Mouse (Mus musculus) neural tube, embryonic 13.5 days (tissue): ENCODE data around the gene Ankrd54. TPM values are rescaled to one million over a fixed set of nuclear protein-coding genes. Genes with fewer than 3 reads are reported as not detected.
A peak's percentile ranks its signal among the peaks of the same experiment; 100 is the strongest.

ENCODE experiments used
- ATAC-seq: fragments of 200-750 bp; cut with Nextera tagmentation; 2 replicates; pipeline ENCODE4 v1.8.0; 2017; ENCODE audit warnings: low read depth, mild to moderate bottlenecking, moderate TSS enrichment, moderate library complexity
- H3K27ac ChIP-seq: fragments of 300-500 bp; sonication (generic); replicated peaks from 2 replicates; pipeline ENCODE4 v1.5.1; 2015; ENCODE audit warnings: moderate library complexity, mild to moderate bottlenecking, inconsistent platforms
- H3K27me3 ChIP-seq: fragments of 300-500 bp; sonication (generic); 2 replicates; pipeline ENCODE4 v1.6.1; 2015; ENCODE audit warnings: mild to moderate bottlenecking, inconsistent platforms
- H3K36me3 ChIP-seq: fragments of 300-500 bp; sonication (generic); 2 replicates; pipeline ENCODE4 v1.6.1; 2015; ENCODE audit warnings: mild to moderate bottlenecking, inconsistent platforms
- H3K4me1 ChIP-seq: fragments of 300-500 bp; sonication (generic); replicated peaks from 2 replicates; pipeline ENCODE4 v1.6.1; 2015; ENCODE audit warnings: inconsistent platforms
- H3K4me2 ChIP-seq: fragments of 300-500 bp; sonication (generic); 2 replicates; pipeline ENCODE4 v1.6.1; 2015; ENCODE audit warnings: inconsistent platforms, mild to moderate bottlenecking, moderate library complexity
- H3K4me3 ChIP-seq: fragments of 300-500 bp; sonication (generic); 2 replicates; pipeline ENCODE4 v1.5.1; 2015; ENCODE audit warnings: mild to moderate bottlenecking, inconsistent platforms
- H3K9ac ChIP-seq: fragments of 300-500 bp; sonication (generic); 2 replicates; pipeline ENCODE4 v1.6.1; 2015; ENCODE audit warnings: moderate library complexity, mild to moderate bottlenecking, inconsistent platforms
- H3K9me3 ChIP-seq: fragments of 300-500 bp; sonication (generic); 2 replicates; pipeline ENCODE4 v1.6.1; 2016; ENCODE audit warnings: inconsistent platforms
- WGBS: fragments of 180-500 bp; shearing (Covaris S2); methylation state at CpG from one replicate; pipeline ENCODE4 v1.1.7; 2015; 5-methylcytosine and 5-hydroxymethylcytosine counted together
- polyA plus RNA-seq: library from polyadenylated mRNA; unstranded; fragments of >200 nt; fragmentation: Nextera tagmentation; extraction: Ambion mirVana; gene quantifications from 2 replicates; pipeline ENCODE4 v1.2.1, GENCODE M21; 2015

Gene Ankrd54
- polyA plus RNA-seq, 1 experiment from 2014 or later = 52.9 TPM

GRCm38 (mm10) chr15:79099456-79099855 lies 36.8 kb upstream of the Ankrd54 start:
- no peak overlapping the region for H3K4me2 ChIP-seq
- H3K9me3 ChIP-seq = no peaks in the 10 kb centered on the region
- H3K27me3 ChIP-seq = no peaks in the 10 kb centered on the region
- H3K4me1 ChIP-seq = 0 out of 2 replicates have a peak, but pooled peaks cover 16% of the 10 kb centered on the region
- peaks cover 17% of the 10 kb centered on the region for H3K36me3 ChIP-seq
- ATAC-seq = no peak
- no peak overlapping the region for H3K9ac ChIP-seq
- H3K27ac ChIP-seq = no peak overlapping the region
- no peak overlapping the region for H3K4me3 ChIP-seq
- WGBS = 75% methylated on average over 4 of the region's 4 CpGs

GRCm38 (mm10) chr15:79098868-79099267 lies 36.2 kb upstream of the Ankrd54 start:
- Histone ChIP-seq H3K9ac (no peak overlapping the region), H3K36me3 (peaks cover 22% of the 10 kb centered on the region), H3K4me1 (0 out of 2 replicates have a peak, but pooled peaks cover 16% of the 10 kb centered on the region), H3K27ac (no peak overlapping the region), H3K4me3 (no peak overlapping the region), H3K27me3 (no peaks in the 10 kb centered on the region), H3K4me2 (no peak overlapping the region), H3K9me3 (no peaks in the 10 kb centered on the region)
- WGBS = 57% methylated on average over 7 of the region's 7 CpGs
- ATAC-seq = no peak

DNA sequence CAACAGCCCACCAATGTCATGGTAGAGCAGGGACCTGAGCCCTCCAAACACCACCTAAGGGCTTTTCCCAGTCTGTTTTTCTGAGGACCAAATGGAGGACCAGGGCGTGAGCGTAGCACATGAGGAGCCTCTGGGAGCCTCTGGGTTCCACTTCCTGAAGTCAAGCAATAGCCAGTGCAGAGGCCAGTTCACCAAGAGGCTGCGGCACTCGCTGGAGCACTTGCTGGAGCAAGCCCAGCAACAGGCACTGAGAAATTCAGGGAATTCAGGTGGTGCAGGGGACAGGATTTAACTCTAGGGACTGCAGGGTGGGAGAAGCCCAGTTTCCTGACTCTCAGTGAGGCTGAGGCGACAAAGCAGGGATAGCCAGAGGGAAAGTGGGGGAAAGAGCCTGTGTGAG lies 35.5 kb upstream of the Ankrd54 start:
- ATAC-seq = no peak
- no peak overlapping the region for H3K4me2 ChIP-seq
- no peak overlapping the region for H3K9ac ChIP-seq
- H3K4me1 ChIP-seq = 0 out of 2 replicates have a peak, but pooled peaks cover 16% of the 10 kb centered on the region
- no peak overlapping the region for H3K4me3 ChIP-seq
- no peaks in the 10 kb centered on the region for H3K9me3 ChIP-seq
- H3K27me3 ChIP-seq = no peaks in the 10 kb centered on the region
- peaks cover 29% of the 10 kb centered on the region for H3K36me3 ChIP-seq
- no peak overlapping the region for H3K27ac ChIP-seq
- WGBS = 63% methylated on average over 5 of the region's 5 CpGs

DNA sequence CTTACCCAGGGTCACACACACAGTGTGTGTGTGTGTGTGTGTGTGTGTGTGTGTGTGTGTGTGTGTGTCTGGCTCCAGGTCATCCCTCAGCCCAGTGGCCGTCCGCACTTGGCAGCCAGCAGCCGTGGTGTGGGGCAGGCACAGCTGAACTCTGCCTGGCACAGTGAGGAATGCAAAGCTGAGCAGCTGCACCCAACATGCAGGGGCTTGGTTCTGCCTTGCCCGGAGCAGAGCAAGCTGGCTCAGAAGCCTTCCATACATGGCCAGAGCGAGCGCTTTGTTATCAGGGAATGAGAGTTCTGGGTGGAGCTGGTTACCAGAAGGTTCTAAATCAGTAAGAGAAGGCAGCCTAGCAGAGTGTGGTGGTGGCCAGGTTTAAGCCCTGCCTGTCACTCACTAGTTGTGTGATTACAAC lies 34.9 kb upstream of the Ankrd54 start:
- Histone ChIP-seq H3K9ac (0 out of 2 replicates have a peak overlapping the region, but pooled peaks have one; percentile 26), H3K9me3 (no peaks in the 10 kb centered on the region), H3K27me3 (no peaks in the 10 kb centered on the region), H3K4me2 (no peak overlapping the region), H3K4me3 (no peak overlapping the region), H3K4me1 (0 out of 2 replicates have a peak, but pooled peaks cover 16% of the 10 kb centered on the region), H3K36me3 (peaks cover 35% of the 10 kb centered on the region), H3K27ac (peak overlapping the region; percentile 33)
- WGBS = 44% methylated on average over 6 of the region's 6 CpGs
- ATAC-seq = no peak

DNA sequence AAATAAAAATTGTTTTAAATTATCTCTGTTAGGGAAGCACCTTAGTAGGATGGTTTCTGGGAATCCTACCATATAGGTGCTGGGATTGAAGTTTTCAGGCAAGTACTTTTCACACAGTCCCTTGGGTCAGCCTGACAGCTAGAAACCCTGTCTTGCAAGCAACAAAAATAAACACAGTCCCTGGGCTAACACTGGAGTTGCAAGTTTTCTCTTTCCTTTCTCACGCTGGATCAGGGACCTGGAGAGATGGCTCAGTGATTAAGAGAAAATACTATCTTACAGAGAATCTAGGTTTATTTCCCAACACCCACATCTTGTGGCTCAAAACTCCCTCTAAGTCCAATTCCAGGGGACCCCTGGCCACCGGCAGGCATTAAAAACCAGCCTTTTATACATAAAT lies 34.4 kb upstream of the Ankrd54 start:
- no peaks in the 10 kb centered on the region for H3K27me3 ChIP-seq
- no peak for ATAC-seq
- no peak overlapping the region for H3K4me2 ChIP-seq
- peaks cover 40% of the 10 kb centered on the region for H3K36me3 ChIP-seq
- WGBS = 41% methylated on average over 2 of the region's 2 CpGs
- peak overlapping the region; percentile 33 for H3K27ac ChIP-seq
- 0 out of 2 replicates have a peak, but pooled peaks cover 16% of the 10 kb centered on the region for H3K4me1 ChIP-seq
- no peak overlapping the region for H3K4me3 ChIP-seq
- H3K9ac ChIP-seq = 0 out of 2 replicates have a peak overlapping the region, but pooled peaks have one; percentile 26
- no peaks in the 10 kb centered on the region for H3K9me3 ChIP-seq

DNA sequence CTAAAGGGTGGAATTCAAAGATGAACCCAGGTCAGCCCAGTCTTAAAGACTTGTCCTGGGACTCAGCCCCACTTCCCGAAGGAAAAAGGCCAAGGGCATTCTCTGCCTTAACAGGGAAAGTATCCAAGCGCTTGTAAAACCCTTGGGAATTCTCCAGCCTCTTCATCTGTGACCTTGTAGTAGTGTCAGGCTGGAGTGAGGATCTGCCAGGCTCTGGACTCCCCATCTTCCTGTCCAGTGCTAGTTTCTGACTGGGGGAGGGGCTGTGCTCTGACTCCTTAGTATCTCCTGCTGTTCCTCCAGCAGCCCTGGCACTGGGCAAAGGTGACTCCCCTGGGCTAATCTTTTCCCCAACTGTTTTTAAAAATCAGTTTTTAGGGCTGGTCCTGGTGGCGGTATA lies 33.9 kb upstream of the Ankrd54 start:
- 0 out of 2 replicates have a peak, but pooled peaks cover 16% of the 10 kb centered on the region for H3K4me1 ChIP-seq
- no peak overlapping the region for H3K9ac ChIP-seq
- H3K4me3 ChIP-seq = no peak overlapping the region
- H3K27ac ChIP-seq = no peak overlapping the region
- ATAC-seq = no peak
- peaks cover 46% of the 10 kb centered on the region for H3K36me3 ChIP-seq
- WGBS = 71% methylated on average over 3 of the region's 3 CpGs
- H3K4me2 ChIP-seq = no peak overlapping the region
- H3K27me3 ChIP-seq = no peaks in the 10 kb centered on the region
- no peaks in the 10 kb centered on the region for H3K9me3 ChIP-seq

DNA sequence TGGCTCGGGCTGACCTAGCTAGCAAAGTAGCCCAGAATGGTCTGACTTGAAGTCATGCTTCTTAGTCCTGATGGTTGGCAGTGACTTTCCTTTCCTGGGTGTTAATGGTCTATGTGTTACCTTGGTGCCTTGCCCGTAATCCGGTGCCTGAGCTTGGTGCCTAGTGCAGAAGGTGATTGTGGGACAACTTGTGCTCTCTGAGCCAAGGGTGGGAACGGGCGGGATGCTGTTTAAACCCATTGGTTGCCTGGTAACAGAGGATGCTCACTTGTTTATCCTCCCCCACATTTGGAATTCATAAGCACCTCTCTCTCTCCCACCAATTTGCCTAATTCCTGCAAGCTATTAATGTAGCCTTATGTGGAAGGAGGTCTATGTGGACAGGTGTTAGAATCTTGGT lies 32.8 kb upstream of the Ankrd54 start:
- H3K9me3 ChIP-seq = no peaks in the 10 kb centered on the region
- no peak overlapping the region for H3K27ac ChIP-seq
- no peaks in the 10 kb centered on the region for H3K27me3 ChIP-seq
- ATAC-seq = no peak
- WGBS = 90% methylated on average over 5 of the region's 5 CpGs
- peaks cover 56% of the 10 kb centered on the region for H3K36me3 ChIP-seq
- H3K4me2 ChIP-seq = no peak overlapping the region
- H3K9ac ChIP-seq = no peak overlapping the region
- H3K4me3 ChIP-seq = no peak overlapping the region
- H3K4me1 ChIP-seq = 0 out of 2 replicates have a peak, but pooled peaks cover 16% of the 10 kb centered on the region

DNA sequence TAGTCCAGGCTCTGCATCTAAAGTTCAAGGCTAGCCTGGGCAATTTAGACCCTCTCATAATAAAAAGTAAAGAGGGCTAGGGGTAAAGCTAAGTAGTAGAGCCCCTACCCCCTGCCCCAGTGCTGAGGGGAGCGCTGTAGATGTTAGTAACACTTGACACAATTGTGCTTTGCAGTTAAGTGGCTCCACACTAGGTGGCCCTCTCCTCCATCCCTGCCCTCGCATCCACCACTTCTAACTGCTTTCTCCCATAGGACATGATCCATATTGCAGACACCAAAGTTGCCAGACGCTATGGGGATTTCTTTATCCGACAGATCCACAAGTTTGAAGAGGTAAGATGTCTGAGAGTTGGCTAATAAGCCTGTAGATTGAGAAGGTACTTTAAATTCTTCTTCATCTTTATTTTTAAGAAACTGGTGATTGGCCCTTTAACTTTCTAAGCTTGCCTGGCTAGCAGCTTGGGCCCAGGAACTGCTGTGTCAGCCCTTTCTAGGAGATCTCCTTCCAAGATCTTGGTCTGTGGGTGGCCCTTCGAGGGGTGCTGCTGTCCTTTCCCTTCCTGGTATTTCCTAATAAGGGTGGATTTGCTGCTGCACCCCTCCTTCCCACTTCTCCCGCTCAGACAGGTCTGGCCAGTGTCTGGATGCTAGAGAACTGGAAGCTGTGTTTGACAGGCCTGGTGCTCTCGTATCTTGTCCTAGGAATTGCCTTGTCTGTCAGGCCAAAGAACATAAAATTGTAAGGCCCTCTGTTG lies 30.6 kb upstream of the Ankrd54 start:
- Histone ChIP-seq H3K4me1 (0 out of 2 replicates have a peak, but pooled peaks cover 9% of the 10 kb centered on the region), H3K4me2 (no peak overlapping the region), H3K4me3 (no peak overlapping the region), H3K27me3 (no peaks in the 10 kb centered on the region), H3K9ac (no peak overlapping the region), H3K9me3 (no peaks in the 10 kb centered on the region), H3K36me3 (peaks cover 79% of the 10 kb centered on the region), H3K27ac (no peak overlapping the region)
- 78% methylated on average over 7 of the region's 7 CpGs for WGBS
- ATAC-seq = no peak

GRCm38 (mm10) chr15:79092284-79092683 lies 29.6 kb upstream of the Ankrd54 start:
- H3K4me3 ChIP-seq = no peak overlapping the region
- no peaks in the 10 kb centered on the region for H3K27me3 ChIP-seq
- no peak overlapping the region for H3K4me2 ChIP-seq
- H3K9me3 ChIP-seq = no peaks in the 10 kb centered on the region
- ATAC-seq = no peak
- H3K9ac ChIP-seq = no peak overlapping the region
- WGBS = 89% methylated on average over 6 of the region's 6 CpGs
- H3K36me3 ChIP-seq = peaks cover 86% of the 10 kb centered on the region
- no peak overlapping the region for H3K27ac ChIP-seq
- H3K4me1 ChIP-seq = 0 out of 2 replicates have a peak, but pooled peaks cover 2% of the 10 kb centered on the region

- ATAC-seq = no peak
- H3K27me3 ChIP-seq = no peaks in the 10 kb centered on the region
- no peaks in the 10 kb centered on the region for H3K9me3 ChIP-seq
- H3K9ac ChIP-seq = no peak overlapping the region
- H3K4me1 ChIP-seq = peaks cover 19% of the 10 kb centered on the region
- H3K4me2 ChIP-seq = no peak overlapping the region
- H3K27ac ChIP-seq = no peak overlapping the region
- 97% methylated on average over 7 of the region's 7 CpGs for whole genome bisulfite sequencing
- peaks cover 79% of the 10 kb centered on the region for H3K36me3 ChIP-seq
- no peak overlapping the region for H3K4me3 ChIP-seq
Observed at GRCm38 (mm10) chr15:79079567-79079966, 16.9 kb upstream of the Ankrd54 start.

- H3K36me3 ChIP-seq = peaks cover 41% of the 10 kb centered on the region
- peak overlapping the region; percentile 94 for H3K4me3 ChIP-seq
- WGBS = 36% methylated on average over 15 of the region's 15 CpGs
Observed at GRCm38 (mm10) chr15:79075658-79076365, 13.1 kb upstream of the Ankrd54 start.

DNA sequence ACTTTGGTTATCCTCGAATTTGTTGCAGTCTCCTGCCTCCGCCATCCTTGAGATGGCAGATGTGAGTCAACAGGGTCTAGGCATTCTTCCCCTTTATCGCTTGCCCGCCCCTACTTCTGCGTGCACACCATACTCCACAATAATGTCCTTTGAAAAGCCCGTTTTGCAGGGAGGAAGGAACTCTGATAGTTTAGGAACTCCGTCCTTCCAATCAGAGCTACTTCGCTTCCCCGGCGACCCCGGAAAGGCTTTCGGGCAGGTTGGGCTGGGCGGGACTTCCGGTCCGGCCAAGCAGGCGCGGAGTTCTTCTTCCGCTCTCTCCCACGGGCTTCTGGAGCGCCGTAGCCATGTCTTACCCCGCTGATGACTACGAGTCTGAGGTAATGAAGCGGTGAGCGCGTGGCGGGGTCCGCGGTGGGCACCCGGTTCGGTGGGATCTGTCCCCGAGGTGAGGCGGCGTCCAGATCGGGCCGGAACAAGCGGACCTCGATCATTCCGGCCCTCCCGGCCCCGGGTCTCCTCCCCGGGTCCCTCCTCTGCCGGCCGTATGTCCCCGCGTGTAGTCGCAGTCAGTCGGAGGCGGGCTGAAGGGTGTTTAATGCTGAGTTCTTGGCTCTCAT lies 12.3 kb upstream of the Ankrd54 start, which contains the start of gene Eif3l:
Gene Eif3l (plus strand): TSS at position 267 of the 620 bp plus-strand sequence.
- no peaks in the 10 kb centered on the region for H3K27me3 ChIP-seq
- under 1% methylated on average over 48 of the region's 49 CpGs for WGBS
- H3K27ac ChIP-seq = peak within 1 kb of the TSS; percentile 80
- peak within 1 kb of the TSS; percentile 97 for H3K4me2 ChIP-seq
- H3K4me1 ChIP-seq = peaks cover 25% of the 10 kb centered on the region
- H3K36me3 ChIP-seq = peaks cover 35% of the 10 kb centered on the region
- H3K9ac ChIP-seq = peak within 1 kb of the TSS; percentile 93
- ATAC-seq = peak; percentile 90
- H3K9me3 ChIP-seq = no peaks in the 10 kb centered on the region
- H3K4me3 ChIP-seq = peak within 1 kb of the TSS; percentile 94

More at GRCm38 (mm10) chr15:79075658-79076365, 13.1 kb upstream of the Ankrd54 start:
- H3K27ac ChIP-seq = 0 out of 2 replicates have a peak overlapping the region, but pooled peaks have one; percentile 68
- peak overlapping the region; percentile 97 for H3K4me2 ChIP-seq
- ATAC-seq = 0 out of 2 replicates have a peak, but pooled peaks have one; percentile 32
- H3K27me3 ChIP-seq = no peaks in the 10 kb centered on the region
- H3K9ac ChIP-seq = peak overlapping the region; percentile 93
- peaks cover 25% of the 10 kb centered on the region for H3K4me1 ChIP-seq
- H3K9me3 ChIP-seq = no peaks in the 10 kb centered on the region
